Mouse (Mus musculus) leukemia stem cell, adult 10-12 weeks (primary cell): Measurements from ENCODE around the gene Olfr410. TPM values are rescaled to one million over a fixed set of nuclear protein-coding genes. Genes with fewer than 3 reads are reported as not detected.

Experiments used
- polyA plus RNA-seq: library from polyadenylated mRNA; stranded (reverse); fragments of >175 nt; gene quantifications from 2 replicates; pipeline ENCODE4 v1.2.3, GENCODE M21; 2012; ENCODE audit warnings: low replicate concordance

Olfr410 gene
- polyA plus RNA-seq = 0.05 TPM in 1 of 2 replicates, not detected in the other

DNA sequence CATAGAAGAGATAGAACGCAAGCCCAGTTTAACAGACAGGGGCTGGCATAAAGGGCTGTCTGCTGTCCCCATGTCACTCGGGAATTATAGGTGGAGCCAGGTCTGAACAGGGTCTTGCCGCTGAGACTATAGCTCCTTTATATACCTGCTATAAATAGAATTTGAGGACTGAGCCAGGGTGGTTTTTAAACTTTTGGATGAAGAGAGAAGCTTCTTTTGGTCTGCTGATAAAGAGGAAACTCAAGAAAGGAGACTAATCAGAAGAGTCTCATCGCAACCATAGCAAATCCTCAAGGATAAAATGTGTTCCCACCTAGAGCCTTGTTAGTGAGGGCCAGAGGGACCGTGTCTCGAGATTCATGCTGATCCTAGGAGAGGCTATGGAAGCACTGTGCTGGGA is at the start of gene Olfr410:
Gene Olfr410 (minus strand): TSS at position 101 of the 400 bp plus-strand sequence.

DNA sequence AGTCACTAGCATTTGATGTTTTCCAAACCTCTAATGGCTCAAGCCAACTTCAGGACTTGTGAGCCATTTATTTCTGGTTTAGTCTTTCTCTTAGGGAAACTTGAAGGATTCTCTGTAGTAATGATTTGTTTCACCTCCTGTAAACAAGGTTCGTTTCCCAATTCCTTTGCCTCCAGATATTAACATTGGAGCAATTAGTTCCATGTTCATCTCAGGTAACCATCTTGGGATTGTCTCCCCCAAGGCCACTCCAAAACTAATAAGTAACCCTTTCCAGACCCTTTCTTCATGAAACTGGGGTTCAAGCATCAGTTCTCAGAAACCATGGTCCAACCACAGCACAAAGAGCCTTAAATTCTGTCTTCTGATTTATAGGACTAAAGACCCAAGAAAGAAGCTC is 23.9 kb upstream of the Olfr410 start, which contains the start of gene Olfr412:
Gene Olfr412 (plus strand): TSS at position 301 of the 400 bp plus-strand sequence.

DNA sequence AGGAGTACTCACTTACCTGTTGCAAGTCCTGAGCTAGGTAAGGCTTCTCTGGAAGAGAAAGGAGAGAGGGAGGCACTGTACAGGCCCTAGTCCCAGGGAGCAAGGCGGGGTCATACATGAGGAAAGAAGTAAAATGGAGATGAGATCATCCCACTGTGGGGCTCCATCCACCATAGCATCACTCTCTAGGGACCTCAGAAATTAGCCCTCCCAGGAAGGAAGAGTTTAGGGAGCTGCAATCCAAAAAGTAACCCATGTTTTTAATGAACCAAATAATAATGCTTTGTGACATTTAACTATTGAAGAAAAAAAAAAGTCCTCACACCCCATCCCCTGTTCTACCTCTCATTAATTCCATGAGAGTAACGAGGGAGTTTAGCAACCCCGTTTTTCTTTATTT is 14.7 kb upstream of the Olfr410 start, which contains the start of gene Olfr411:
Gene Olfr411 (minus strand): TSS at position 101 of the 400 bp plus-strand sequence.

DNA sequence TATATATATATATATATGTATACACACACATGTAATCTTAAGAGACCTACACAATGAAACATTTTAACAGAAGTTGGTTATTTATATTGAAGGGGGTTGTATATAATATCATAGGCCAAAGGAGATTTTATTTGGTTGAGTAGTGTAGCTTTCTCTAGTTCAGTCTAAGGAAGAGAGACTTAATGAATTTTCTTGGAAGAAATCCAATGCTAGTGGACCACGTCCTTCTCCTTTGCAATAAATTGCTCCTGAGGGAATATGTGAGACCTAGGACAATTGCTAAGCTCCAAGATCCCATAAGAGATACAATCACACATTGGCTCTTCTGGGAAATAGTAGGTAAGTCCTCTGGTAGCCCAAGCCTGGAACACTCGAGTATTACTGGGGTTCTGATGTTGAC is 54.4 kb downstream of the Olfr410 start, which contains the start of gene Olfr59:
Gene Olfr59 (plus strand): TSS at position 301 of the 400 bp plus-strand sequence.

Other genes with a start within 250 kb of the Olfr410 start
- not detected in 2 replicates for gene Olfr401, start 224.3 kb downstream of the Olfr410 start, polyA plus RNA-seq
- gene Olfr402, start 184.5 kb downstream of the Olfr410 start, polyA plus RNA-seq = not detected in 2 replicates
- not detected in 2 replicates for gene Olfr403, start 151.8 kb downstream of the Olfr410 start, polyA plus RNA-seq
- not detected in 2 replicates for gene Olfr43, start 126.7 kb downstream of the Olfr410 start, polyA plus RNA-seq
- gene Olfr406, start 78.2 kb downstream of the Olfr410 start, polyA plus RNA-seq = not detected in 2 replicates
- not detected in 2 replicates for gene Olfr59, start 54.3 kb downstream of the Olfr410 start, polyA plus RNA-seq
- gene Olfr411, start 14.6 kb upstream of the Olfr410 start, polyA plus RNA-seq = not detected in 2 replicates
- gene Olfr412, start 24.0 kb upstream of the Olfr410 start, polyA plus RNA-seq = not detected in 2 replicates